Mouse (Mus musculus) C2C12 (cell line): ENCODE measurements at regions not wholly inside any gene's neighbourhood (a gene's known extent, or its start where the extent isn't known, plus 50 kb on each side); places are given as distances from the start of the nearest gene placed in this dataset.

Experiments used
- CTCF ChIP-seq: IDR thresholded peaks from one replicate; pipeline ENCODE4 v1.5.1; 2011; ENCODE audit not compliant: control insufficient read depth, insufficient read depth, insufficient read length
- FOSL1 ChIP-seq: IDR thresholded peaks from one replicate; pipeline ENCODE4 v1.8.0; 2011; ENCODE audit warnings: mild to moderate bottlenecking, low read length; ENCODE audit not compliant: poor library complexity, insufficient read depth, severe bottlenecking
- MAX ChIP-seq: IDR thresholded peaks from one replicate; pipeline ENCODE4 v1.6.1; 2011; ENCODE audit warnings: mild to moderate bottlenecking, control low read depth
- MYOD1 ChIP-seq: IDR thresholded peaks from one replicate; pipeline ENCODE4 v1.6.1; 2011; ENCODE audit warnings: low read depth; ENCODE audit not compliant: control insufficient read depth, insufficient read length
- USF1 ChIP-seq: IDR thresholded peaks from one replicate; pipeline ENCODE4 v1.6.1; 2011; ENCODE audit warnings: low read depth, mild to moderate bottlenecking, control low read depth, moderate library complexity

DNA sequence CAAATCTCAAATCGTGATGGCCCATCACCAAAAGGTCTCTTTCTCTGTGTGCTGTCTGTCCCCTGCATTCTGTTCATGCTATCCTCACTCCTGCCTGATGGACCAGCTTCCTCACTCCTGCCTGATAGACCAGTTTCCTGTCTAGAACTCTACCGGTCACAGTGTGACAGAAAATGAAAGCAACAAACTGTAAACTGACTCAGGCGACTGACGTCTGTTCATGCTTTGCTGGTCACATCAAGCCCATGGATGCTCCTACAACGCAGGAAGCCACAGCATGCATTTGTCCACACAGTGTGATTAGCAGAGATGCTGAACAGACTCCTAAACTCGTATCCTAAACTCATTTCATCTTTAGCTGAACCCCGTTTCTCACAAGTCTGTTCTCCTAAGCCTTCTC, 227.3 kb upstream of the N4bp1 start:
- TF ChIP-seq CTCF = no peak
- no peak for TF ChIP-seq USF1
- no peak for TF ChIP-seq MYOD1
- TF ChIP-seq MAX = no peak
- TF ChIP-seq FOSL1 = no peak
